Mouse (Mus musculus) brown adipose tissue, adult 24 weeks (tissue): ENCODE measurements around the gene Pbx3. TPM values are rescaled to one million over a fixed set of nuclear protein-coding genes. Genes with fewer than 3 reads are reported as not detected.

Experiments used
- H3K27ac ChIP-seq: fragments of 200-500 bp; replicated peaks from 2 replicates; pipeline ENCODE4 v1.5.1; 2012; ENCODE audit warnings: low read depth, mild to moderate bottlenecking, low read length
- H3K4me1 ChIP-seq: fragments of 200-500 bp; 2 replicates; pipeline ENCODE4 v1.6.1; 2012; ENCODE audit warnings: low read length, mixed read lengths; ENCODE audit not compliant: control insufficient read depth, insufficient read depth, insufficient read length
- H3K4me3 ChIP-seq: fragments of 200-500 bp; 2 replicates; pipeline ENCODE4 v1.5.1; 2012; ENCODE audit warnings: low read depth, mild to moderate bottlenecking, low read length, moderate library complexity; ENCODE audit not compliant: insufficient read depth
- polyA plus RNA-seq: library from polyadenylated mRNA; stranded (reverse); fragments of >200 nt; gene quantifications from 2 replicates; pipeline ENCODE4 v1.2.4, GENCODE M21; 2012; ENCODE audit not compliant: missing spikeins, insufficient read depth, insufficient read length

The Pbx3 gene
- polyA plus RNA-seq, 1 experiment: 3.8 TPM

GRCm38 (mm10) chr2:34257611-34258010, 115.3 kb downstream of the Pbx3 start:
- no peaks in the 10 kb centered on the region for H3K4me1 ChIP-seq
- no peak overlapping the region for H3K4me3 ChIP-seq
- H3K27ac ChIP-seq: no peak overlapping the region

DNA sequence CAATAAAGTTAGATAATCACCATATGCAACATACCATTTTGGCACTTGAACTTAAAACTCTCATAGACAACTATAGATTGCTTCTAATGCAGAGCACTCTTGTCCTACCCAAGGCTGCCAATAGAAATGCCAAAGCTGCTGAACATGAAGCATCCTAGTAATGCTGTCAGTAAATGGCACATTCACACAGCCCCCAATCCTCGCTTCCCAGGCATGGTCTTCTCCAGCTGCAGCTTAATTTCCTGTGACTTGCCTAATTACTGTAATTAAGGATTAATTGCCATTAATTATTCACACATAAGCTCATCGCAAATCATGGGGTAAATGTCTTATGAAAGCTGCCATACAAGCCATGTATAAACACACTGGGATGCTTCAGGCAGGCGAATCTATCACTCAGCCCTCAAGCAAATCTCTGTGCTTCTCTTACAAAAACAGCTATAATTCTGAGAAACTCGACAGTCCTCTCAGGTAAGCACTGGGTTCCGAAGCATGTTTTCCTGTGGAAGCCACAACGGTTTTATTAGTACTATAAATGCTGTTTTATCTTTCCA, 116.9 kb downstream of the Pbx3 start:
- no peaks in the 10 kb centered on the region for H3K4me1 ChIP-seq

GRCm38 (mm10) chr2:34253627-34254026, 119.3 kb downstream of the Pbx3 start:
- Histone ChIP-seq H3K4me3 (no peak overlapping the region), H3K4me1 (no peaks in the 10 kb centered on the region), H3K27ac (no peak overlapping the region)

More for the DNA sequence above, 116.9 kb downstream of the Pbx3 start:
- Histone ChIP-seq H3K4me3 (no peak overlapping the region), H3K27ac (no peak overlapping the region)

- Histone ChIP-seq H3K4me3 (no peak overlapping the region), H3K4me1 (no peaks in the 10 kb centered on the region), H3K27ac (no peak overlapping the region)
Measured at GRCm38 (mm10) chr2:34253111-34253510, 119.8 kb downstream of the Pbx3 start.

DNA sequence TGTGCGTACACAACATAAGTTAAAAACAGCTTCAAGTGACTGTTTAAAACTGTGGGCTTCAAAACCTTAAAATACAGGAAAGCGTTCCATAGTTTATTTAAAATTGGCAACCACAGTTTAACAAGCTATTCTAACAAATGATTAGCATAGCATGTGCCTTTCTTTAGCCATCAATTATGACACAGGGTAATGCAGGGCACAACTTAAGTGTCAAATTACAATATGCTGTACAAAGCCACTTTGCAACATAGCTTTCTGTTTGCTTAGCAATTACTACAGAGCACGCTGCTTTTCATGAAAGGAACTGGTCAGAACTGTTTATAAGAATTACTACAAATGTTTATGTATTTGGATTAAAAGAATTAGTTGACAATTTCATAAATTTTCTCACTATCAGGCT, 120.7 kb downstream of the Pbx3 start:
- no peak overlapping the region for H3K27ac ChIP-seq
- no peaks in the 10 kb centered on the region for H3K4me1 ChIP-seq

GRCm38 (mm10) chr2:34249961-34250658, 122.8 kb downstream of the Pbx3 start:
- no peaks in the 10 kb centered on the region for H3K4me1 ChIP-seq
- H3K27ac ChIP-seq: no peak overlapping the region
- H3K4me3 ChIP-seq: peak overlapping the region; percentile 62

More for the DNA sequence above, 120.7 kb downstream of the Pbx3 start:
- H3K4me3 ChIP-seq: no peak overlapping the region

DNA sequence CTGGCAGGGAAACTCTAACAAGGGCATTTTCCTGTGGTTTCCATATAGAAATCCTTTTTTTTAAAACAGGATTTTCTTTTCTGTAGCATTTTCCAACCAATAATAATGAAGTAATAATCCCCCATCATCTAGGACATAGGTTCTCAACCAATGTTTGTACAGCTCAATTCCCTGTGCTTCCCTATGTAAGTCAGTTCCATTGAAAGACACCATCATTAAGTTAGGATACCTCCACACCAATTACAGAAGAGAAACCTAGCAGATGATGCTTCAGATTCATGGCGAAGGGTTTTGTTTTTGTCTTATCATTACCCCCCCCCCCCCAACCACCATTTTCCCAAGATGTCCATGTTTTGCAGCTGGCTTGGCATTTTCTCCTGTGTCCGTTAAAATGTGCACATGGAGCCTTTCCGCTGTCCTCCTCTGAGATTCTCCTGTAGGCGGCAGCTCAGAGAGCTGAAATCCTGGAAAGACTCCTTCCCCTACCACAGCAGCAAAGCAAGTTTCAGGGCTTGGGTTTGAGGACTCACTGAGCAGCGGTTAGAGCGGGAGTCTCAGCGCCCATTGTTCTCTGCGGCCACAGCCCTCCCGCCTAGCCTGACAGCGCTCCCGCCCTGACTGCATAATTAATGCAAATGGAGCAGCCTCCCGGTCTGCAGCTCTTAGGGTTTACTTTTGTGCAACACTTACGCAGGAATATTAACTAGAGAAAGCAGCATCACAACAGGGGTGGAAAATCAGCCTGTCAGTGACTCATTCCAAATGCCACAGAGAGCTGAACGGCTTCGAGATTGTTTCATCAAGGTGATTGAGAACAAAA, 123.6 kb downstream of the Pbx3 start:
- Histone ChIP-seq H3K27ac (no peak overlapping the region), H3K4me1 (no peaks in the 10 kb centered on the region), H3K4me3 (peak overlapping the region; percentile 62)

GRCm38 (mm10) chr2:34240885-34241284, 132.1 kb downstream of the Pbx3 start:
- Histone ChIP-seq H3K4me3 (no peak overlapping the region), H3K4me1 (no peaks in the 10 kb centered on the region), H3K27ac (no peak overlapping the region)

DNA sequence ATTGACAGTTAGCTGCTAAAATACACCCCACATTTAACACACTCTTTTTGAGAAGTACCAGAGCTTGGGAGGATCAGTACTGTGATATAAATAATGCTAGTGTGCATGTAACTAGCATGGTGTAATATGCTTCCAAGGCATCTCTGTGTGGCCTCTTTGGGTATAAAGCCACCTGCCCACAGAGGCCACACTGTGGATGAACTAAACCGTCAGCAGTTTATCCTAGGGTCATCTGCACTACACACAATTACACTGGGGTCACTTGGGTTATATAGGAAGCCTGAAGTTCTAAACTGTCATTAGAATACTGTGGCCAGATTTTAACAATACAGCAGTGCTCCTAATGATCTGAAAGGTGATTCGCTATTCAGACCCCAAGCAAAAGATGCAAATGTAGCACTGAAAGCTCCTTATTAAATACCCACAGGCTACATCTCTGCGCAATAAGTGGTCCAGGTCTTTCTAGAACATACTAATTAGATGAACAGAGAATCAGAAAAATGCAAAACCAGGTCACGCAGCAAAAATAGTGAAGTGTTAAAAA, 133.6 kb downstream of the Pbx3 start:
- Histone ChIP-seq H3K4me3 (no peak overlapping the region), H3K4me1 (no peaks in the 10 kb centered on the region), H3K27ac (no peak overlapping the region)

- Histone ChIP-seq H3K27ac (no peak overlapping the region), H3K4me3 (no peak overlapping the region), H3K4me1 (peaks cover 4% of the 10 kb centered on the region; the same call in 1 of the 2 replicates)
Measured at GRCm38 (mm10) chr2:34235467-34236075, 137.4 kb downstream of the Pbx3 start.

- H3K4me3 ChIP-seq: no peak overlapping the region
- H3K27ac ChIP-seq: no peak overlapping the region
- peaks cover 4% of the 10 kb centered on the region; the same call in 1 of the 2 replicates for H3K4me1 ChIP-seq
Measured at GRCm38 (mm10) chr2:34234274-34234673, 138.7 kb downstream of the Pbx3 start.

- H3K4me3 ChIP-seq: no peak overlapping the region
- no peak overlapping the region for H3K27ac ChIP-seq
- H3K4me1 ChIP-seq: peaks cover 4% of the 10 kb centered on the region; the same call in 1 of the 2 replicates
Measured at GRCm38 (mm10) chr2:34233271-34233670, 139.7 kb downstream of the Pbx3 start.

GRCm38 (mm10) chr2:34227688-34228087, 145.3 kb downstream of the Pbx3 start:
- no peak overlapping the region for H3K27ac ChIP-seq
- H3K4me1 ChIP-seq: peaks cover 4% of the 10 kb centered on the region; the same call in 1 of the 2 replicates
- no peak overlapping the region for H3K4me3 ChIP-seq

DNA sequence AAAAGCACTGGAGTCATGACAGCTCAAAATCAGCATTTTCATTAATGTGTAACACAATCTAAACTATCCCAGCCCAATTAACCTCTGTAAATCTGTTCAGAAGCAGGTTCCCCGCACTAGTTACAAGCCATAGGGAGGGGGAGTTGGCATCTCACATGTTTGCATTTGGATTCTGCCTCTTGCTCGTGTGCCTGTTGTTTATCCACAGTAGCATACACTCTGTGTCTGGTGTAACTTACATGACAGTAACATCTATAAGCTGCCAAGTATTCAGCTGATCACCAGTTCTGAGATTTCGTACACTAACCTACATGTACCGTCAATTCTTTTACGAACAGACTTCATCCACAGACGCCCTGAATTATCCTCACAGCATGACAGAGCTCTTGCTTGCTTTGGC, 147.5 kb downstream of the Pbx3 start:
- Histone ChIP-seq H3K4me1 (no peaks in the 10 kb centered on the region), H3K4me3 (no peak overlapping the region), H3K27ac (no peak overlapping the region)

DNA sequence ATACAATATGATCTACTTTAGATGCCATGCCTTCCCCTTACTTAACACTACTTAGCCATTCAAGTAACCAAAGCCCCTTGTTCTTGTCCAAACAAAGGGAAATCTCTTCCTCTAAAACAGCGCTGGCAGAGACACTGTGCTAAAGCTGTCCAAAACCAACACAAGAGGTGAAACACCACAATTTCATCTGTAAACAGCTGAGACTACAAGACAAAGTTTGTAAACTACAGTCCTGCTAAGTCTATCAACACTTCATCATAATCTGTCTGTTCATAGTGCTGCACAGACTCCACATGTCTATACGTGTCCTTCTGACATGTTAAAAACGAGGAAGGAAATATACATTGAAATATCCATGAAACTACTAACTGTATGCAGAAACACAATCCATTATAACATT, 151.5 kb downstream of the Pbx3 start:
- H3K27ac ChIP-seq: no peak overlapping the region
- H3K4me1 ChIP-seq: no peaks in the 10 kb centered on the region
- no peak overlapping the region for H3K4me3 ChIP-seq
